Mouse (Mus musculus): ENCODE results near the gene Marveld1.

Marveld1 gene

GRCm38 (mm10) chr19:42147170-42147768 is at the start of gene Marveld1:
Gene Marveld1 (plus strand): TSS chr19:42147400.
- peak; percentile 80 for DNase-seq

- no peak for DNase-seq
Observed at GRCm38 (mm10) chr19:42099406-42099805, 47.8 kb upstream of the Marveld1 start.

DNA sequence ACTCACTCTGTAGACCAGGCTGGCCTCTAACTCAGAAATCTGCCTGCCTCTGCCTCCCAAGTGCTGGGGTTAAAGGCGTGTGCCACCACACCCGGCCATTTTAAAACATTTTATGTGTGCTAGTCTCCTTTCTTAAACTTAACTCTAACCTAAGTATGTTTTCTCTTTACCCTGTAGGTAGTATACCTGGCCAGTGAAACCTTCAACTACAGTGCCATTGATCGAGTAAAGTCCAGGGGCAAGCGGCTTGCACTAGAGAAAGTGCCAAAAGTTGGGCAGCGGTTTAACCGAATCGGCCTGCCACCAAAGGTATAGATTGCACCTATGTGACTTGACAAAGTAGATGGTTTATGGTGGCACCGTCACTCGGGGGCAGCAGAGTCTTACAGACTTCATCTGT is 42.5 kb upstream of the Marveld1 start:
- DNase-seq = no peak

DNA sequence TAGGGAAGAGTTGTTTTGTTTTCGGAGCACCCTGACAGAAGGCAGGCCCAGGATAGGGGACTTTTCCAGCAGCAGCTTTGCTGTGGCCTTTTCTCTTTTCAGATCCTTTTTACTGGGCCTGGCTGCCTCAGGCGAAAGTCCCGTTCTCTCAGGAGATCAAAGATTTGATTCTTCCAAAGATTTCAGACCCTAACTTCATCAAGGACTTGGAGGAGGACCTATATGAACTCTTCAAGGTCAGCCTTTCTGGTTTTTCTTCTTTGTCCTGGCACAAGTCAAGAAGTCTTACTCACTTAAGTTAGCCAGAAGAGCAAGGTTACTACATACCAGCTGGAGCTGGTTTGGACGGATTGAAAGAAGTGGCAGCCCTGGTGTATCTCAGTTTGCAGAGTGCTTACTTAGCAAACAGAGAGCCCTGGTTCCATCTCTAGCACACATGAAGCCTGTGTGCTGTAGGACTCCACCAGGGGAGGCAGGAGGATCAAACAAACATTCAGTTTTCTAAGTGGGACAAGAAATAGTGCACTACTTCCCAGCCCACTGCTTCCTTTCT is 31.3 kb upstream of the Marveld1 start:
- no peak for DNase-seq

DNA sequence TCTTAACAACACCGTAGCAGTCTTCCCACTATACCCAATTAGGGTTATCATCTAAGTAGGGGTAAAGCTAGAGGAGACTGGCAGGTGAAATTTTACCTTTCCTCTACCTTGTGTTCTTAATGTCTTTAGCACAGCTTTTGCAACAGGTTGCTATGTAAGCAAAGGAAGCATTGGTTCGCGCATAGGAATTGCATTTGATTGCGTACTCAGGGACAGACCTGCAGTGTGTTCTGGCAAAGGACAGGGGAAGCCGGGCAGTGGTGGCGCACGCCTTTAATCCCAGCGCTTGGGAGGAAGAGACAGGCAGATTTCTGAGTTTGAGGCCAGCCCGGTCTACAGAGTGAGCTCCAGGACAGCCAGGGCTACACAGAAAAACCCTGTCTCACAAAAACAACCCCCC is 29.1 kb upstream of the Marveld1 start:
- no peak for DNase-seq

GRCm38 (mm10) chr19:42118596-42118995 is 28.6 kb upstream of the Marveld1 start:
- DNase-seq = no peak

- DNase-seq = no peak
Observed at GRCm38 (mm10) chr19:42120451-42120850, 26.7 kb upstream of the Marveld1 start.

GRCm38 (mm10) chr19:42124684-42125083 is 22.5 kb upstream of the Marveld1 start:
- no peak for DNase-seq

- DNase-seq = no peak
Observed at GRCm38 (mm10) chr19:42125501-42126218, 21.5 kb upstream of the Marveld1 start.

GRCm38 (mm10) chr19:42126219-42126605 is 21.0 kb upstream of the Marveld1 start:
- DNase-seq = no peak

GRCm38 (mm10) chr19:42127024-42127423 is 20.2 kb upstream of the Marveld1 start:
- DNase-seq = no peak

DNA sequence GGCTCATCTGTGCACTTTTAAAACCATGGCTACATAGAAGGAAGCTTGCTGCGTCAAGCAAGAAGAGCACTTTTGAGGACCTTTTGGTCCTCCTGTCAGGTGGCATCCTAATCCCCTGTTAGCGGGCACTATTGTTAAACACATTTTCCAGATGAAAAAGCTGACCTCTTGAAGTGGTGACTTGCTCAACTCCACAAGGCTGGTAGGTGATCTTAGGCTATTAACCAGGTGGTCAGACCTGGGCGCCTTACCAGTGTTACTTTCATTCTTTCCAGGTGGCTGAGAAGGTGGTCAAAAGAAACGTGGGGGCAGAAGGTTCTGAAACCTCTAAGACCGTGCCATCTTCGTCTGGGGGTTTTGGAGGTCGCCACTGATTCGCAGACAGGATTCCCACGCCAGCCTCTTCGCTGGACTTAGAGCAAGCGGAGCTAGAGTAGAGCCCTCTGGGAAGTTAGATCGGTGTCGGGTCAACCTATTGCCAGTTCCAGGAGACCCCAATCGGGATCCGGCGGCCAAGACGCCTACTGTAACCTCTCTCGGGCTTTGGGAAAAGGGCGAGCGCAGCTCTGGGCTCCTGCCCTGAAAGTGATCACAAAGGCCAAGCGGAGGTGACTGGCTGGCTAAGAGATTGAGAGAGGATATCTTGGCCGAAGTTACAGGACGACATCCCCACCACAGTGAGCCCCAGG is 19.0 kb upstream of the Marveld1 start:
- DNase-seq = peak; percentile 34

DNA sequence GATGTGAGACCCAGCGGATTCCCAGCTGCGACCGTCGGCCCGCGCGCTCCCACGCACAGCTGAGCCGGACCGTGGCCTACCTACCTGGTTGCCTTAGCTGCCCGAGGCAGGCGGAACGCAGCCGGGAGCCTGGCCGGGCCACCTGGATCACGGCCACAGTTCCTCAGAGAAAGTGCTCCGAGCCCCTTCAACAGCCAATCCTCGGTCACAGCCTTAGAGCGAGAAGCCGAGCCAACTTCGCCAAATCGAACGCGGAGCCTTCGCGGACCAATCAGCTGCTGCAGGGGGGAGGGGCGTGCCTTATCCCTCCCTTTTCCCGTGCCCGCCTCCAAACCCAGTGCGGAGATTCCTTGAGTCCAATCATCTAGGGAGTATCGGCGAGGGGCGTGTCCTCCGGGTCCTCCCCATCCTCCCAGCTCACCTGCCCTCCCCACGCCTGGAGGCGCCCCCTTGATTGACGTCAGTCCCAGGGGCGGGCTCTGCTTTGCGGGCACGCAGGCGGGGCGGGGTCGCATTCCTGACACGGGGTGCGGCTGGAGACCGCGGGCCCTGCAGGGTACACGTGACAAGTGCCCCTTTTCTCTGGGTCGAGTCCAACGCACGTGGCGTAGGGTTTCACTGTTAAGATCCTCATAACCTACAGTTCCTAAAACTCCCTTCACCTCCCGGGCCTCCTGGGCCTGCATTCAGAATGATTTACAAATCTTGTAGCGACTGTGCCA is 18.3 kb upstream of the Marveld1 start, which contains the start of gene Avpi1:
TSS of gene Avpi1 (minus strand) at position 273 of the 722 bp plus-strand sequence.
- peak; percentile 100 for DNase-seq

GRCm38 (mm10) chr19:42129509-42130293 is 17.5 kb upstream of the Marveld1 start:
- DNase-seq = no peak

DNA sequence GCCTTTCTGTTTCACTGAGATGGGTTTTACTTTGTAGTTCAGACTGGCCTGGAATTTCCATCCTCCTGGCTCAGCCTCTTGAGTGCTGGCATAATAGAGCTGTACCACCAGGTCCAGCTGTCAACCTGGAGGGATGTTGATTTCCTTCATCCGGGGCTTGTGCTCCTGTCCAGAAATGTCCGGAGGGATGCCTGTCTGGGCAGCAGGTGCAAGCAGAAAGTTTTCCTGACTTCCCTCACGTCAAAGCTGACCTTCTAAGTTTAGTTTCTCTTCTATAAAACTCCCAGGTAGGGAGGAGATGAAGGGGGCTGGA is 16.9 kb upstream of the Marveld1 start:
- DNase-seq = no peak

- no peak for DNase-seq
Observed at GRCm38 (mm10) chr19:42131101-42131500, 16.1 kb upstream of the Marveld1 start.

DNA sequence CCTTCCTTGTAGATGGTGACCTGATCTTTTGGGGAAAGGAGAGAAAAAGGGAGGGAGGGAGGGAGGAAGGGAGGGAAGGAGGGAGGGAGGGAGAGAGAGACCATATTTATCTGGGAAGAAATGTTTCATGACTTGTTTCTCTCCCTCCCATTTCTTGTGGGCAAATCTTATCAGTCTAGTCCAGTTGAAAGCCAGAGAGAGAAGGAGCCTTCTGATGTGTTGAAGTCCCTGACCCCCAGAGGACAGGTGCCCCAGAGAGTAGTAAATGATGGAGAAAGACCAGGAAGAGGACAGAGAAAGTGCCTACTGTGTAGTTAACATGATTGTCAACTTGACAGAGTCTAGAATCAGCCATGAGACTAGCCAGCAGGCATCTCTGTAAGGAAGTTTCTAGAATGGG is 12.1 kb upstream of the Marveld1 start:
- DNase-seq = no peak

DNA sequence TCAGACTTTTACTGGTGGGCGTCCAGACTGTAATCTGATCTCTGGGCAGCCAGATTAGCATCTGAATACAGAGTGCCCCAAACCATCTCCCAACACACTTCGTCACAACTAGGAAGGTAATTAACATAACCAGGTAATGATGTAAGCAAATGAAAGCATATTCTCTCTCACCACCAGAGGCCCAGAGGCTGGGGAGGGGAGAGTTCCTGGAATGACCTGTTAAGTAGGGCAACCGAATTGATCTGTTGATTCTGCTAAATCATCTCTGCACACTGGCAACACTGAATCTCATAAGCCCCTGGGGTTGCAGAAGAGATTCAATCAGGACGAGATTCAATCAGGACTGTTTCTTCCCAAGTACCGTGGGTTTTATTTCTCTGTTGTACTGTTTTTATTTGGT is 11.1 kb upstream of the Marveld1 start:
- no peak for DNase-seq

- no peak for DNase-seq
Observed at GRCm38 (mm10) chr19:42137167-42137672, 10.0 kb upstream of the Marveld1 start.

DNA sequence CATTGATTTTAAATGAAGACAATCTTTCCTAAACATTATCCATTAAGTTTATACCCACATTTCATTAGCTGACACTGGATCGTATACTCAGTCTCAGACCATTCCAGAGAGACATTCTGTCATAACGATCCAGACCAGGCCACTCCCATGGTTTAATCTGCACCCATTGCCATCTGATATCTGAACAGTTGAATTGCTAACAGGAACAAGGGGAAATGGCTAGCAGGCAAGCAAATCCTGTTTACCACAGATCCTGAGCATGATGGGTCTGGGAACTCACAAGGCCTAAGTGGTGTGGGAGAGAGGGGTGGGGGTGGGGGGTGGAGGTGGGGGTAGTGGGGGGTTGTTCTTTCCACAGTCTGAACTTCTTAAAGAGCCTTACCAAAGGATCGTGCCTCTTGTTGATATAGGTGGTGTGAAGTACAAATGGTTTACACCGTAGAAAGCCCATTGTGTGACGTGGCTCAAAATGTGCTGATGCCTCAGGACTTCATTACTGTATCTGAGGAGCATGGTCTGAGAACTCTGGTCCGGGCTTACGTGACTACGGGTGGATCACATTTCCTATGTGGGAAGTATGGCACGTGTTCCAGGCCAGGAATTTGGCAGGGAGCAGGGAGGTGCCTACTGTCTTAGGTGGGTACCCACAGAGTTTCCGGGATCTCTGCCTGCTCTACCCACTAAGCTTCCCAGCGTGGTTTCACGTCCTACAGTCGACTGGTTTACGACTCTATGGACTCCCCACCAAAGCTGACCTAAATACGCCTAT is 8.5 kb upstream of the Marveld1 start:
- no peak for DNase-seq

All from kidney, adult 9 months (tissue).